Mouse (Mus musculus) stomach, embryonic 16.5 days (tissue): ENCODE measurements around the gene Rbm26. TPM values are rescaled to one million over a fixed set of nuclear protein-coding genes. Genes with fewer than 3 reads are reported as not detected.

Source experiments
- ATAC-seq: fragments of 200-750 bp; cut with Nextera tagmentation; 2 replicates; pipeline ENCODE4 v1.8.0; 2017; ENCODE audit warnings: moderate number of reproducible peaks, moderate TSS enrichment; ENCODE audit not compliant: insufficient read depth, low FRiP score
- H3K27ac ChIP-seq: fragments of 300-500 bp; sonication (generic); 2 replicates; pipeline ENCODE4 v1.5.1; 2014; ENCODE audit warnings: low read length
- H3K27me3 ChIP-seq: fragments of 300-500 bp; sonication (generic); 2 replicates; pipeline ENCODE4 v1.6.1; 2014; ENCODE audit warnings: low read length, control low read depth, mixed read lengths; ENCODE audit not compliant: control insufficient read depth, insufficient read depth
- H3K36me3 ChIP-seq: fragments of 300-500 bp; sonication (generic); 2 replicates; pipeline ENCODE4 v1.6.1; 2014; ENCODE audit warnings: low read length; ENCODE audit not compliant: control insufficient read depth, insufficient read depth
- H3K4me1 ChIP-seq: fragments of 300-500 bp; sonication (generic); 2 replicates; pipeline ENCODE4 v1.6.1; 2014; ENCODE audit warnings: low read length, control low read depth, mixed read lengths; ENCODE audit not compliant: control insufficient read depth, insufficient read depth
- H3K4me2 ChIP-seq: fragments of 300-500 bp; sonication (generic); 2 replicates; pipeline ENCODE4 v1.6.1; 2014; ENCODE audit warnings: low read depth, low read length, mixed read lengths
- H3K4me3 ChIP-seq: fragments of 300-500 bp; sonication (generic); replicated peaks from 2 replicates; pipeline ENCODE4 v1.5.1; 2014; ENCODE audit warnings: mild to moderate bottlenecking, low read length
- H3K9ac ChIP-seq: fragments of 300-500 bp; sonication (generic); 2 replicates; pipeline ENCODE4 v1.6.1; 2014; ENCODE audit warnings: low read length
- H3K9me3 ChIP-seq: fragments of 300-500 bp; sonication (generic); replicated peaks from 2 replicates; pipeline ENCODE4 v1.6.1; 2016; ENCODE audit warnings: low read length, control low read depth; ENCODE audit not compliant: control insufficient read depth
- WGBS: fragments of 180-500 bp; shearing (Covaris S2); extraction: QIAGEN DNeasy Blood & Tissue Kit; methylation state at CpG from one replicate; pipeline ENCODE4 v1.1.7; 2014; 5-methylcytosine and 5-hydroxymethylcytosine counted together
- polyA plus RNA-seq: library from polyadenylated mRNA; unstranded; fragments of >200 nt; fragmentation: Nextera tagmentation; extraction: Ambion mirVana; gene quantifications from 2 replicates; pipeline ENCODE4 v1.2.1, GENCODE M21; 2015

Gene Rbm26
- 23.0 and 27.6 TPM in 2 replicates for polyA plus RNA-seq

GRCm38 (mm10) chr14:105177238-105177693, at the start of gene Rbm26:
Gene Rbm26, minus strand, starts transcription at chr14:105177327.
- H3K4me2 ChIP-seq = peak within 1 kb of the TSS; percentile 82
- no peaks in the 10 kb centered on the region for H3K27me3 ChIP-seq
- WGBS = under 1% methylated on average over 28 of the region's 28 CpGs
- H3K9me3 ChIP-seq = no peaks in the 10 kb centered on the region
- H3K9ac ChIP-seq = peak within 1 kb of the TSS; percentile 99
- H3K36me3 ChIP-seq = no peaks in the 10 kb centered on the region
- peak within 1 kb of the TSS; percentile 84 for H3K4me3 ChIP-seq
- peak within 1 kb of the TSS; percentile 94 for H3K27ac ChIP-seq
- peaks cover 19% of the 10 kb centered on the region for H3K4me1 ChIP-seq
- peak; percentile 97 for ATAC-seq

- 93% methylated on average over 4 of the region's 4 CpGs for WGBS
- Histone ChIP-seq H3K27me3 (no peaks in the 10 kb centered on the region), H3K4me3 (no peak overlapping the region), H3K9ac (no peak overlapping the region), H3K4me2 (no peak overlapping the region), H3K36me3 (no peaks in the 10 kb centered on the region), H3K9me3 (no peaks in the 10 kb centered on the region), H3K27ac (no peak overlapping the region), H3K4me1 (peaks cover 3% of the 10 kb centered on the region; the same call in 1 of the 2 replicates)
- ATAC-seq = no peak
These were observed 48.7 kb upstream of the Rbm26 start for GRCm38 (mm10) chr14:105225790-105226189.

DNA sequence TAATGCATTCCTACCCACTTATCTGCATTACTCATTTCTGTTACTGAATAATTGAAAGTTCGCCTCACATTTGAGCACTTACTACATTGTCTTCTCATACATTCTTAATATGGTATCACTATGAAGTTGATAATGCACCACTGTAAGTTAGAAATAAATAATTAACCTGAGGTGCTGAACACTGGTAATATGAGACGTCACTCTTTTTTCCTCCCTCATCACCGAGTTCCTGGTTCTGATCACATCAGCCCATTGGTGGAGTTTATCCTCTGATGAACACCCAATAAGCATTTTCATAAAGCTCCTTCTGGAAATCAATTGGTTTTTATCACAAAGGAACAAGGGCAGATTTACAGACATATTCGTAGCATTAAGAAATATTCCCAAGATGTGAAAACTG, 45.1 kb upstream of the Rbm26 start:
- H3K4me2 ChIP-seq = no peak overlapping the region
- no peaks in the 10 kb centered on the region for H3K27me3 ChIP-seq
- H3K36me3 ChIP-seq = no peaks in the 10 kb centered on the region
- no peaks in the 10 kb centered on the region for H3K9me3 ChIP-seq
- no peak overlapping the region for H3K9ac ChIP-seq
- peak; percentile 64; the same call in 1 of the 2 replicates for ATAC-seq
- WGBS = 64% methylated on average over 4 of the region's 4 CpGs
- H3K4me1 ChIP-seq = peaks cover 6% of the 10 kb centered on the region; the same call in 1 of the 2 replicates
- H3K27ac ChIP-seq = no peak overlapping the region
- no peak overlapping the region for H3K4me3 ChIP-seq

GRCm38 (mm10) chr14:105219525-105220376, 42.6 kb upstream of the Rbm26 start:
- H3K36me3 ChIP-seq = no peaks in the 10 kb centered on the region
- H3K9ac ChIP-seq = no peak overlapping the region
- ATAC-seq = no peak
- H3K27ac ChIP-seq = no peak overlapping the region
- H3K4me3 ChIP-seq = no peak overlapping the region
- H3K9me3 ChIP-seq = no peaks in the 10 kb centered on the region
- no peaks in the 10 kb centered on the region for H3K27me3 ChIP-seq
- H3K4me1 ChIP-seq = peaks cover 6% of the 10 kb centered on the region; the same call in 1 of the 2 replicates
- WGBS = 47% methylated on average over 9 of the region's 9 CpGs
- no peak overlapping the region for H3K4me2 ChIP-seq

DNA sequence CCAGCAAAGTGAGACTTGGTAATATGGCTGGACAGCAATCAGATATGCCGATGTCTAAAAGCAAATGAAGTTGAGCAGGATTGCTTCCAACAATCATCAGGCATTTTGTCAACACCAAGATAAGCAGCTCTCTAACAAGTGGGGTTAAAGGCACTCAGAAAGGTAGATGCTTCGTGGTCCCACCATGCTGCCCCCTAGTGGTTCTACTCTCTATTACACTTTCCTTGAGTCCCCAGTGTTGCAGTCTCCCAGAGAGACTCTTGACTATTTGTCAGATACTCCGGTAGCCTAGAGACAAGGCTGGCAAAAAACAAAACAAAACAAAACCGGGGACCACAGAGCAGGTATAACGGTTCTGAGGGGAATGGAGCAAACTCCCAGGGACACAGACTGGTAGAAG, 21.3 kb upstream of the Rbm26 start:
- Histone ChIP-seq H3K9me3 (no peaks in the 10 kb centered on the region), H3K36me3 (no peaks in the 10 kb centered on the region), H3K9ac (no peak overlapping the region), H3K4me2 (no peak overlapping the region), H3K27me3 (no peaks in the 10 kb centered on the region), H3K27ac (no peak overlapping the region), H3K4me3 (no peak overlapping the region), H3K4me1 (no peaks in the 10 kb centered on the region)
- no peak for ATAC-seq
- 50% methylated on average over 5 of the region's 5 CpGs for WGBS

DNA sequence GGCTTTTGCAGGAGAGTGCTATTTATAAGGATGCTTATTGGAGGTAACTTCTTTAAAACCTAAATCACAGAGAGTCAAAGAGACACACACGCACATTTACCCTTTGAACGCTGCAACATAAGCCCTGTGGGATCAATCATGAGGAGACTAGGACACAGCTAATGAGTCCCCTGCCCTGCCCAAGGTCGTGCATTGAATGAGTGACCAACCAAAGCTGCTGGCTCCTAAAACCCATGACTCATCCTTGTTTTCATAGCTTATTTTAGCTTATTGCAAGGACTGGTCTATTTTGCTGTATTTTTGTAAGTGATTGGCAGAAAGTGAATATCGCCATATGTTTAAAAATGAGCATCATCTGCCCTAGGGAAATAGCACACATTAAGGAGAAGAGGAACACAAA, 17.6 kb upstream of the Rbm26 start:
- Histone ChIP-seq H3K27ac (no peak overlapping the region), H3K4me1 (no peaks in the 10 kb centered on the region), H3K4me3 (no peak overlapping the region), H3K36me3 (no peaks in the 10 kb centered on the region), H3K27me3 (no peaks in the 10 kb centered on the region), H3K9ac (no peak overlapping the region), H3K4me2 (no peak overlapping the region), H3K9me3 (no peaks in the 10 kb centered on the region)
- 64% methylated on average over 4 of the region's 4 CpGs for WGBS
- no peak for ATAC-seq

DNA sequence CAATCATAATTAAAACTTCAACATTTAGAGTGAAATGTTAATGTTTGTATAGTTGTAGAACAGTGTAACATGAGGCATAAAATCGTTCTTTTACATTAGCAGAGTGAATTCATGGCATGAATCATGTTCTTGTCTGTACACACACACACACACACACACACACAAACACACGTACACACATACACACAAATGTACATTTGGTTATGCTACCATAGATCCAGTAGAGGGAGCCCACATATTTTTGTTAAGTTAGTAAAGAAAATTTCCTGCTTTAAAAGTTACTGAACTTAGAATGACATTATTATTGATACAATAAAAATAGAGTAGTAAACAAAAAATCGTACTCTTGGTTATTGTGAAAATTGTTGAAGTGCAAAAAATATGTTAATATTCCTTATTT, 7.7 kb upstream of the Rbm26 start:
- H3K36me3 ChIP-seq = no peaks in the 10 kb centered on the region
- H3K9ac ChIP-seq = no peak overlapping the region
- no peak overlapping the region for H3K27ac ChIP-seq
- 43% methylated on average over 3 of the region's 3 CpGs for WGBS
- H3K9me3 ChIP-seq = no peaks in the 10 kb centered on the region
- no peaks in the 10 kb centered on the region for H3K27me3 ChIP-seq
- no peak for ATAC-seq
- no peak overlapping the region for H3K4me2 ChIP-seq
- no peaks in the 10 kb centered on the region for H3K4me1 ChIP-seq
- no peak overlapping the region for H3K4me3 ChIP-seq

DNA sequence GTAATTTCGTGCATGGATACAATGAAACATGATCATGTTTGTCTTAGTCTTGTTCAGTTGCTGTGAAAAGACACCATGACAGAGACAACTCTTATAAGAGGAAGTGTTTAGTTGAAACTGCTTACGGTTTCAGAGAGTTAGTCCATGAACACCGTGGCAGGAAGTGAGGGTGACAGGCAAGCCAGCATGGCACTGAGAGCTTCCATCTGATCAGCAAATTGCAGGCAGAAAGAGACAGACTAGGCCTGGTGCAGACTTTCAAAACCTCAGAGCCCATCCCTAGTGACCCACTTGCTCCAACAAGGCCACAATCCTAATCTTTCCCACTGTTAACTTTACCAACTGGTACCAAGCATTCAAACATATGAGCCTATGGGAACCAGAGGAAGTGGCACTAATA, 5.7 kb upstream of the Rbm26 start:
- ATAC-seq = no peak
- no peaks in the 10 kb centered on the region for H3K4me1 ChIP-seq
- no peaks in the 10 kb centered on the region for H3K27me3 ChIP-seq
- no peaks in the 10 kb centered on the region for H3K36me3 ChIP-seq
- no peaks in the 10 kb centered on the region for H3K9me3 ChIP-seq
- H3K27ac ChIP-seq = no peak overlapping the region
- no peak overlapping the region for H3K4me3 ChIP-seq
- WGBS = 64% methylated on average over 3 of the region's 3 CpGs
- H3K9ac ChIP-seq = no peak overlapping the region
- no peak overlapping the region for H3K4me2 ChIP-seq

DNA sequence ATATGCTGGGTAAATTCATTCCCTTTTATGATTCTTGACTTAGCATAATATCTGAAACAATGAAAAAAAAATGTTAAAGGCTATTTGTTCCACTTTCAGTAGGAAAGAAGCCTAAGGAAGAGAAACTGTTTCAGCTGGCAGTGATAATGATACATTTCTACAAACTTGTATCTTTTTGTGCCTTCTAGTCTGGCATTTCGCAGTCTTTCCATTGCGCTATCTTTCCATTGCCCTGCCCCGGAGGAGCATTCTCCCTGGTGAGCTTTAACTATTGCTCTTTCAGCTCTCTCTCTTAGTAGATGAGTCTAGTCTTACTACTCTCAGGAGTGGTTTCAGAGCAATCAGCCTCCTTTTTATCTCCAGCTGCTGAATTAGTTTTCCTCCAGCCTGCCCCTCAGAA, 2.6 kb upstream of the Rbm26 start:
- 92% methylated on average over 3 of the region's 3 CpGs for WGBS
- no peak overlapping the region for H3K4me2 ChIP-seq
- H3K4me1 ChIP-seq = peaks cover 11% of the 10 kb centered on the region
- H3K4me3 ChIP-seq = no peak overlapping the region
- H3K9ac ChIP-seq = no peak overlapping the region
- H3K9me3 ChIP-seq = no peaks in the 10 kb centered on the region
- no peaks in the 10 kb centered on the region for H3K27me3 ChIP-seq
- H3K27ac ChIP-seq = no peak overlapping the region
- no peak for ATAC-seq
- no peaks in the 10 kb centered on the region for H3K36me3 ChIP-seq
